Mouse (Mus musculus): ENCODE measurements around the gene Ift140.

The Ift140 gene

DNA sequence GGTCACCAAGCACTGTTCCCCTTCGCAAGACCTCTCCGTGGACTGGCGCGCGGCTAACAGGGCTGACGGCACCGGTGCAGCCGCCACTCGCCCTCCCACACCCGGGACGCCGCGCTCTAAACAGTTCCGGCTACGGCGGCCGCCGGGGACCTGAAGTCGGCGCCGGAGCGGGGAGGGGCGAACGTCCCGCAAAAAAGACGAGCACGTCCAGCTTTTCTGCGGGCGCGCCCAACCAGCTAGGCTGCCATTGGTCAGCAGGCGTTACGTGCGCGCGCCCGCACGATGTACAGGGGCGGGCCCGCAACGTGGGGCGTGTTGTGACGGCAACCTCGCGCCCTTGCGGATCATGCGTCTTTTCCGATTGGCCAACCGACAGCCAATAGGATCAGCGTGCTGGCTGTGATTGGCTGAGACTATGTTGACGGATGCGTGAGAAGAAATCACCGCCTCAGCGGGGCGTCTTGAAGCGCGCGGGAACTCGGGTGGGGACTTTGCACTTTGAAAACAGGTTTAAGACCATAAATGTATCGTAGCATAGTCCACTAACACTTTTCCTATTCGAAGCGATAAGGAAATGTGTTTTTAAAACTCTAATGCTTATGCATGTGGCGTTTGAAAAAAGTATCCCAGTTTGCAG, at the start of gene Ift140, which contains the start of gene Cramp1l:
TSS of gene Ift140 (plus strand) at position 431 of the 637 bp plus-strand sequence.
TSS of gene Cramp1l (minus strand) at position 134 of the 637 bp plus-strand sequence.
- DNase-seq (ENCODE audit: low spot score in 2 of 2): peak; percentile 99

DNA sequence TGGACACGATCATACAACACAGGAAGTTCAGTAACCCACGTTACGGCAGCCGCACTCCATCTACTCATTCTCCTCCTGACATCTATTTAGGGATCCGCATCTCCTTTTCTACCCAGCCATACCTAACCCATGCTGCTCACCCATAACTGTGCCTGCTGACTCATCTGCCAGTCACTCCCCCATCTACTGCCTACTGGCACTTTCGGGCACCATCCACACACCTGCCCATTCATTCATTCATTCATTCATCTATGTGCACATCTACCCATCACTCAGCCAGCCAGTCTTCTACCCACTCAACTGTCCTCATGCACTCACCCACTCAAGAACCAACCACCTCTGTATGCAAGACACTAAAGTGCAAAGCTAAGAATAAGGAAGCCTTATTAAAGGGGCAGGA, 28.7 kb upstream of the Ift140 start:
- DNase-seq (ENCODE audit: low spot score in 2 of 2): no peak

DNA sequence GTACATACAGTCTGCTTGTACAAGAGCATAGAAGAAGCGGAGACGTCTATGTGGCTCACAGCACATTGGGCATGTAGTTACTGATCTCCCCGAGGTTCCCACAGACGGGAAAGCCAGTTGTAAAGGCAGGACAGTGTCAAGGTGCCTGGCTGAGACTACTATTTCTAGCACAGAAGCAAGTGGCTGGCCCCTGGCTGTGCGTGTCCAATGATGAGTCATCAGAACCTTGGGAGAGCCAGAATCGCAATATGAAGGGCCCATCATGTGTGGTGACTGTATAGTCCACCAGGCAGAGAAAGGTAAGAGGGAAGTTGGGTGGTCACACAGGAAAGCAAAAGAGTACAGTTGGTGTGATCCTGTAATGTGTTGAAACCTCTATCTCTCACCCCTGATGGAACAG, 21.2 kb upstream of the Ift140 start:
- no peak for DNase-seq (ENCODE audit: low spot score in 2 of 2)

DNA sequence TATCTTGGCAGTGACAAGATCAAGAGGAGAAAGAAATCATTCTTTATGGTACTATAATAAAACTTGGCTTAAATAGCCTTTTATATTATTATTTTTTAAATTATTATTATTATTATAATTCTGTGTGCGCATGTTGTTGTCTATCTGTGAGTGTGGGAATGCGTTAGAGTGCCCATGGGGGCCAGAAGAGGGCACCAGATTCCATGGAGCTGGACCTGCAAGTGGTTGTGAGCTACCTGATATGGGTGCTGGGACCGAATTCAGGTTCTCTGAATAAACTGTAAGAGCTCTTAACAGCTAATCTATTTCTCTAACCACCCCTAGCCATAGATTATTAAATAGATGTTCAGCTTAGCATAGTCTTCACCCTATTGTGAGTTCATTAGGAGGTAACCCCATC, 10.8 kb upstream of the Ift140 start:
- no peak for DNase-seq (ENCODE audit: low spot score in 2 of 2)

DNA sequence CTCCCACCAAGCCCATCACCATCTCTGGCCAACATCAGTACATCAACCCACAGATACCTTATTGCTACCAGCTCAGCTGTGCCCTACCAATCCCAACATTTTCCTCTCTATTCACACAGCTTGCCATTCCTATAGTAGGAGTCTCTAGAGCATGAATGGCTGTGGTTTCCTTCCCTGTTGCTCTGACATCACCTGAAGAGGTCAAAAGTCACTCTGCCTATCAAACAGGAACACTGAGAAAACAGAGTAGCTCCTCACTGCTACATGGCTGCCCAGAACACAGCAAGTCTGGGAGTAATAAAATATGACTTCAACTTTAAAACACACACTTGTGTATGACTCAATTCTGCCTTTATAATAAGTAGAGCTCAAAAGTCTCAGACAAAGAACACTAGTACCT, 8.4 kb upstream of the Ift140 start:
- no peak for DNase-seq (ENCODE audit: low spot score in 2 of 2)

DNA sequence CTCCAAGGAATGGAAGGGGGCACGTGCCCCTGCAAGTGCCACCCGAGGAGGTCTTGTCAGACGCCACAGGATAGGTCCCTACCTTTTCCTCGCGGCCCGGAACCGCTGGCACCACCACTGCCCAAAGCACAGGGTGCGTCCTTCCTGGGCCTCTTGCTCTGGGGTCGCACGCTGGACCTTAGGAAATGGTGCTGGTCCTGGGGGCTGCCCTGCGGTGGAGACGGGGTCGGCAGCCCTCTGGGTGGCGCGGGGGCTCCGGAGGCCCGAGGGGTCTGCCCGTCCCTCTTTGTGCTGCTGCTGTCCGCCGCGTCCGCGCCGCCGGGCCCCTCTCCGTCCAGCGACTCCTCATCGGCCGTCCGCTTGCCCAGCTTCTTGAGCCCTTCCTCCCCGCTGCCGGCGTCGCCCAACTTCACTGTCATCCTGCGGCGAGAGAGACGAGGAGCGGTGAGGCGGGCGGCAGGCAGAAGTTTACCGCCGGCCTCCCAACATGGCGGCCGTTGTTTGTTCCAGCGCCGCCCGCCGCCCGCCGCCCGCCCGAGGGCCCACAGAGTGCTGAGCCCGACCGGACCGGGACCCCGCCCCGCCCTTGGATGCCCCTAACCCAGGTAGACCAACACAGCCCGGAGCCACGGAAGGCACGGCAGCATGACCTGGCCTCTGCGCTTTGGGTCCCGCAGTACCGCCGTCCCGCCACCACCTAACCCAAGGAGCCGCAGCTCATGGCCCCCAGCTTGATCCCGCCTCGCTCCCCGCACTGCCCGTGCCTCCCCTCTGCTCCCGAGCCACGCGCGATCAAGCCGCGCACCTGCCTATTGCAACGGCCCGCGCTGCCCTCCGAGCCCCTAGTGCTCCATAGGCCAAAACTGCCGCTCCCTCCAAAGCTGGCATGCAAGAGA, 2.0 kb upstream of the Ift140 start:
- peak; percentile 15 to 31 for DNase-seq (ENCODE audit: low spot score in 2 of 2)

DNA sequence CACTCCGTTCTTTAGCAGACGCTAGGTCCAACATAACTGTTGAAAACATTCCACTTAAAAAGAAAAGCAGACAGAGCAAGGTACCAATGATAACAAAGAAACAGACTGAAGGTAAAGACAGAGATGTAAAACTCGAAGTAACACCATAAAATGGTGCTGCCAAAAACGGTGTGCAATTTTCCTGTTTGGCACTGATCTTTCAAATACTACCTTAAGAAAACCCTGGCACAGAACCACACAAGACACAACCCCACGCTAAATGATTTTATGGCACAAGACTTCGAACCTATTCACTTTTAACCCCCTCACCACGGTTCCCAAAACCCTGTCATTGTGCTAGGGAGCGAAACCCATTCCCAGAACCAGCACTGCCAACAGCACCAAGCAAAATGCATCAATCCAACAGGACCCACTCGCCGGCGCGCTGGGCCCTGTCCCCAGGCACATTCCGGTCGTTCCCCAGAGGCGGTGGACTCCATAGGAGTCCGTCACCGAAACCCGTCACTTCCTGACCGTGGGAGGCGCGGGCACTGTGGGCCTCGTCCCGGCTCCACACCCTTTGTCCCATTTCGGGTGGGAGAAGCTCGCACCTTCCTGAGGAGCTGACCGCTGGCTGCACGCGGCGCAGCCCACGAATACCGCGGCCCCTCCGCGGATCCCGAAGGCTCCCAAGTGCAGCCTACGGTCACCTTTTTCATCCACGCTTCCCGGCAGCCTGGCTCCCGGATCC, 879 bp upstream of the Ift140 start:
- peak; percentile 34 to 55 for DNase-seq (ENCODE audit: low spot score in 2 of 2)

DNA sequence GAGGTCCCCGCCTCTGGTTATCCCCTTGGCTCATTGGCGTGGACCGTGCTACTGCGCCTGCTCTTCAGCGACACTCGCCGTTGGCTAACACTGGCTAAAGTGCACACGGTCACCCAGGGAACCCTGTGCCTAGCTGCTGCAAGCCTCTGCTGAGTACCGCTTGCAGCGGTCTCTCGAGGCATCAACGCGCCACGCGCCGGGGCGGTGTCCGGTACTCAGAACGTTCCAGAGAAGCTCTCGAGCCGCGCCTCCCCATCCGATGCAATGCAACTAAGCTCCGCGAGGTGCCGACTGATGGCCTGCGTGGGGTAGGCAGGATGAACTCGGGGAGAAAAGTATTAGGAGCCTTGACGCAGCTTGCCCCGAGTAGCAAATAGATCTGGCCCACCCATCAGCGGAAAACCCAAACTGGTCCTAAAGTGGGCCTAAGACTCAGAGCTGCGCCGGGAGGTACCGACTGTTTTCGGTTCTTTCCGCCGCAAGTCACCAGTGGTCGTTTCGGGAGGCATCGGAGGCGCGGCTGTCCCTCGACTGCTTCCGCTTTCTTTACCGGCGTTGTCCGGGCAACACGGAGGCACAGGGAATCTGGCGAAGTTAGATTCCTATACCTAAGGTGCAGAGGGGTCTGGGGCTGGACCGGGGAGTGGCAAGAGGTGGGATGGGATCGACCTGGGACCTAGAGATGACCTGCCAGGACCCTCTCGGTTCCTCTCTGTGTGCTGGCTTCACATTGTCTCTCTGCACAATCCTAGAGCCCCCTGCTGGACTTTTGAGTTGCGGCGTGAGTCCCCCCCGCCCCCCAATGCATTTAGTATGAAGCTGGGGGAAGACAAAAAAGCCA, 627 bp downstream of the Ift140 start:
- DNase-seq (ENCODE audit: low spot score in 2 of 2): peak in 1 of 2 experiments; percentile 33

DNA sequence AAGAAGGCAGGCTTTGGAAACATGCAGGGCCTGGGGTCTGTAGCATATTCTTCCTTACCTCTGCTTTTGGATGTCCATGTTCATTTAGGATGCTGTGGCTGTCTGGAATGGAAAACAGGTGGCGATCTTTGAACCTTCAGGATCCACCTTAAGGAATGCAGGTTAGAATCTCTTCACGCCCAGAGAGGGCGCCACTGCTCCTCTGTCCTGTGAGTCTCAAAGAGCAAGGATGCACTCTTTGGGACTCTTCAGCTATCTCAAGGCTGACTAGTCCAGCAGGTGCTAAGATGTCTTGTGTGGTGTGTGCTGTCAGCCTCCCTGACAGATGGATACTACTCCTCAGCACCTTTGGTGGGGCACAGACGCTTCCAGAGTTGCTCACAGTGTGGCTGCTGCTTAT, 20.3 kb downstream of the Ift140 start:
- no peak for DNase-seq (ENCODE audit: low spot score in 2 of 2)

DNA sequence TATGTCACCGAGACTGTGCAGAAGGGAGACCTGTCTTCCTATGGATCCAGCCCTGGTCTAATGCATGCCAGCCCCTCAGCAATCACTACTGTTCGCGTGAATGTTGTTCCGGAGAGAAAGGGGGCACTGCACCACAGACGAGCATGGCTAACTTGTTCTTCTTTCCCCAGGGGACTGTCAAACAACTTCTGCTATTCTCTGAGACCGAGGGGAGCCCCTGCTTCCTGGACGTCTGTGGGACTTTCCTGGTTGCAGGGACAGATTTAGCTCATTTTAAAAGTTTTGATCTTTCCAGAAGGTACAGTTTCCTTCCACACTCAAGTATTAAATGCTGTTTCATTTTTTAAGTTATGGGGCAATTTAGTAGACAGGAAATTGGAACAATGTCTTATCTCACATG, 29.0 kb downstream of the Ift140 start:
- DNase-seq (ENCODE audit: low spot score in 2 of 2): no peak

DNA sequence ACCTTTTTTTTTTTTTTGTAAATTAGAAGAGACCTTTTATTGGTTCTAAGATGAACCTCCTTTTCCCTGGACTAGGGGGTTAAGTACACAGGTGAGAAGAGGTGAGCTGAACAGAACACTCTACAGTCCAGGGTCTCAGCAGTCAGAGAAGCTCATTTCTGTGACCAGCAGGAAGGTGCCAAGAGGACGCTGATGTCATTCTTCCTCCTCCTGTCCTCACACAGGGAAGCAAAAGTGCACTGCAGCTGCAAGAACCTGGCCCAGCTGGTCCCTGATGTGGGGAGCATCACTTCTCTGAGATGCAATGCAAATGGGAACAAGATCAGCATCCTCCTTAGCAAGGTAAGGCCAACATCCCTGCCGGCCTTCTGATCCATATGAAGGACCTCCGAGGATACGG, 29.4 kb downstream of the Ift140 start:
- DNase-seq (ENCODE audit: low spot score in 2 of 2): no peak

DNA sequence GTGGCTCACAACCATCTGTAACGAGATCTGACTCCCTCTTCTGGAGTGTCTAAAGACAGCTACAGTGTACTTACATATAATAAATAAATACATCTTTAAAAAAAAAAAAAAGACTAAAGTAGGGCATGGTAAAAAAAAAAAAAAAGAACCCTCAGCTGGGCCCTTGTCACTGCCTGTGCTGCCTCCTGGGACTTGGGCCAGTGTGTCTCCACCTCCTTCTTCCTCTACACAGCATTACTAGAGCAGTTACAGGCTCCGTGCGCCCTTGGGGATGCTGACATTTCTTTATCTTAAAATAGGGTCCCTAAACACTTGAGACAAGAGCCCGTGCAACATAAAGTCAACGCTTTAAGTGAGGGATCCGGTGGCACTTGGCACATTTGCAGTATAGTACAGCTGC, 31.3 kb downstream of the Ift140 start:
- no peak for DNase-seq (ENCODE audit: low spot score in 2 of 2)

DNA sequence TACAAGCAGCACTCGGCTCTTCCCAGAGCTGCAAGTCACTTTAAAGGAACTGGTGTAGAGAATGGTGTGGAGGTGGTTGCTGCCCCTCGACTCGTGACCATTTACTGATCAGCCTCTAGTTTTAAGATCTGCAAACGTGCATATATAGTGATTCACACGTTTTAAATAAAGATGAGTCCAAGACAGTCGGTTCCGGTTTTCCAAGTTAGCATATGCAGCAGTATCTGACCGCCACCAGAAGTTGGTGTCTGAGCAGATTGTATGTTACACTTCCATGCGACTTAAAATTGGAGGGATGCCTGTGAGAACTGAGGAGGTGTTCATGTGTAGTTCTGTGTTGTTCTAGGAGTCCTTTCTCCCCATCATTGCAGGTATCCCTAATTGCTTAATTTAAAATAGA, 37.4 kb downstream of the Ift140 start:
- no peak for DNase-seq (ENCODE audit: low spot score in 2 of 2)

DNA sequence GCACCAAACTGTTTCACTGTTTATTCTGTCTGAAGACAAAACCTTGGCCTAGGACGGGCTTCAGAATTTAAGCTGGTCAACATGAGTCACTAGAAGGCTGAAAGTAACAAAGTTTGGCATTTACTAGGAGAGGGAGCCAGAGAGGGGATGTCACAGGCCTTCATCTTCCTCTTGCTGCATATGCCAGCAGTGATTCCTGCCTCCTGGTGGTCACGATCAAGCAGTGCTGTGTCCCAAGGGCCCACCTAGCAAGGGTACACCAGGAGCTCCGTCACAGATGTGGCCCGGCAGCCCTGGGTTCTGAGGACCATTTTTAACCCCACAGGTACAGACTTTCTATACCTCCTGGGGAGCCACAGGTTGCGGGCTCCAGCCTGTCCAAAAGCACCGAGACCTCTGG, 41.2 kb downstream of the Ift140 start:
- DNase-seq (ENCODE audit: low spot score in 2 of 2): no peak

DNA sequence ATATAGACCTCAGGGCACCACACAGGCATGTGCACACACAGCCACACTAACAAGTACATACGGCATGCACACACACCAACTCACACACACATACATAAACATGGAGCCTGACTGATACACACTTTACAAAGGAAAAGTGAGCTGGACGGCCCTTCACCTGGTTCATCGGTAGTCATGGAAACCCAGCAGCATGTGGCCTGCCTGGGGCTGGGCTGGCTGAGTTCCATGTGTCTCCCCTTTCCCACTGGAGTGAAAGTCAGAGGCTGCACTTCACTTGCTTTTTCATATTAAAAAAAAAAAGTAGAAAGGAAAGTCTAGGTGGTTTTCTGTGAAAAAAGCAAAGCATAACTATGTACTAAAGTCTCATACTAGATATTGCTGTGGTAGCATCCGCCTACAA, 47.4 kb downstream of the Ift140 start:
- no peak for DNase-seq (ENCODE audit: low spot score in 2 of 2)

DNA sequence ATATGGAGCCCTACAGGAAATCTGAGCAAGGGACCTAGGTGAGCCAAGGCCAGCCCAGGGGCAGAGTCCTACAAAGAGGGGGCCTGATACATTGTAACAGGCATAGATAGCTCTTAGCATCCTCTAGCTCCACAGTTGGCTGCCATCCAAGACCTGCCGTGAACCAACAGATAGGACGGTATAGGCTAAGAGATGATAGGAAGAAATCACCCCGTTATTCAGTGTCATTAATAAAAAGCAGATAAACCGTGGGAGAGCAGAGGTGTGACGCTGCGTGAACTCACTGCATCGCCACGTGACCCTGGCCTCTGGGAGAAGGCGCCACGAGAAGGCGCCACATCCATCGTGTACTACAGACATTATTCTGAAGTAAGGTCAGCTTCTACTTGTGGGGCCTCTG, 48.0 kb downstream of the Ift140 start:
- peak in 1 of 2 experiments; percentile 50 for DNase-seq (ENCODE audit: low spot score in 2 of 2)

DNA sequence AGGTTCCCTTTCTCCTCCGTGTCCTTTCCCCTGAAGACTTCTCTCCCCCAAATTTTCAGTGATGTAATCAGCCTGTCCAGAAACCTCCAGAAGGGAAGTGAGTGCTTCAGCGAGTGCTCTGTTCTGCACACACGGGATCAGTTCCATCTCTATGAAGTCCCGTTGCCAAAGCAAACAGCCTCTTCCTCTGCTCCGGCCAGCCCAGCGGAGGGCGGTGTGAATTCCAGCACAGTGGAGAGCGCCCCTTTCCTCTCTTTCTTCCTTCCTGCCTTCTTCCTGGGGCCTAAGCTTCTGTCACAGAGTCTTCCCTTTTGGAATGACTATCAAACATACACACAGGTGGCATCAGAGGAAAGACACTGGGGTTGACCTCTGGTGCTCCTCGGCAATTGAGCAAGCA, 48.5 kb downstream of the Ift140 start:
- DNase-seq (ENCODE audit: low spot score in 2 of 2): peak; percentile 88 to 92

DNA sequence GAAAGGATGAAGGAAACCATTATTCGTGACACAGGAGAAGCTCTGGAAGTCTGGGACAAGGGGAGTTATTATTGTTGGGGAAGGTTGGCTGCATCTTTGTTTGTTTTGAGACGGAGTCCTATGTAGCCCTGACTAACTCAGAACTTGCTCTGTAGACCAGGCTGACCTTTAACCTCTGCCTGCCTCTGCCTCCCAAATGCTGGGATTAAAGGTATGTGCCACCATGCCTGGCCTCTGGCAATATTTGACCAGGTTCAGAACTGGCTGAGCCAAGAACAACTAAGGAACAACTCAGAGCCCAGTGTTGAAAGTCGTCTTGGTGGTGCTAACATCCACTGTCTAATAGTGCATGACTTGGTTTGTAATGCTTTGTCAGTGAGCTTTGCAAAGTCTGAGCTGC, 49.3 kb downstream of the Ift140 start:
- DNase-seq (ENCODE audit: low spot score in 2 of 2): no peak

DNA sequence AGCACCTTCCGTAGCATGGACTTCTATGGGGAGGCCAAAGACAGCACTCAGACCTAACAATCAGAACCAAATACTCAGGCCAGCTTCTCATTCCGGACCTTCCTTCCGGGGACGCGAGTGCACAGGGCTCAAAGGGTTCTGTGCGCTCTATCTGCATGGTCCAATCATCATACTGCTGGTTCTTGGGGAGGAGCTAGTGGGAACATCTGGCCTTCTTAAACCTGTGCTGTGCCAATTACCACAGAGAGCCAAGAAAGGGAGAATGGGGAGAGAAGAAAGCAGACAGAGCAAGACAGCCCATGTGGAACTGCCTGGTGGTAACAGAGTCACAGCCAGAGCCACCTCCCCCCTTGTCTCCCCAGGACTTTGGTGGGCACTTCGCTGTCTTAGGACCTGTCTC, 50.7 kb downstream of the Ift140 start:
- DNase-seq (ENCODE audit: low spot score in 2 of 2): peak; percentile 67 to 68

DNA sequence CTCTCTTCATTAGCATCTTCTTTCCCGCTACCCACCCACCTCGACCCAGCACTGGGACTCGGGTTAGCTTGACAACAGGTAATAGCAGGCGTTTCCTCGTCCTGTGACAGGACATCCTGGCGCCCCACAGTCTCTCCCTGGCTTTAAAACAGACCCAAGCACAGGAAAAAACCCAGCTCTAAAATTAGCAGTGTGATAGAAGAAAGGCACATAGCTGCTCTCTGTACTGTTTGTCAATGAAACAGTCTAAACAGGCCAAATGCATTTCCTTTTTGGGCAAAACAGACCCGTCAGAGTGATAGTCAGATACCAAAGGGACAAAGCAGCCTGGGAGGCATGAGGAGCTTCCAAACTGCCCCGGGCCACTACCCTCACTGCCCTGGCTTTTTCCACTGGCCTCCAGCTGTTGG, 51.6 kb downstream of the Ift140 start:
- peak; percentile 83 to 92 for DNase-seq (ENCODE audit: low spot score in 2 of 2)

DNA sequence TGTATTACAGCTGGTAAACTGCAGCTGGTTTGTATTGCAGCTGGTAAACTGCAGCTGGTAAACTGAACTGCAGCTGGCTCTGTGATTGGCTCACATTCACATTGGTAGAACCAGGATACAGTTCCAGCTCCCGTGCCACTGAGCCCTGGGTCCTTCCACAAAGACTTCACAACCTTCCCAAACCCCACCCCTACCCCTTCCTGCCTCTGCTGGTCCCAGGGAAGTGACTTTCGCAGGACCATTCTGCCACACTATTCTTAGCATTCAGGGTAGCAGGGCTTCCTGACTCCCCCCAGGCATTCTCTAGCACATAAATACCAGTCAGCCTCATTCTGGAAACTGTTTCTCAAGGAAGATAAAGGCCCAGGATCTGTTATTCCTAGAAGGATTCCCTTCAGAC, 52.8 kb downstream of the Ift140 start:
- no peak for DNase-seq (ENCODE audit: low spot score in 2 of 2)

DNA sequence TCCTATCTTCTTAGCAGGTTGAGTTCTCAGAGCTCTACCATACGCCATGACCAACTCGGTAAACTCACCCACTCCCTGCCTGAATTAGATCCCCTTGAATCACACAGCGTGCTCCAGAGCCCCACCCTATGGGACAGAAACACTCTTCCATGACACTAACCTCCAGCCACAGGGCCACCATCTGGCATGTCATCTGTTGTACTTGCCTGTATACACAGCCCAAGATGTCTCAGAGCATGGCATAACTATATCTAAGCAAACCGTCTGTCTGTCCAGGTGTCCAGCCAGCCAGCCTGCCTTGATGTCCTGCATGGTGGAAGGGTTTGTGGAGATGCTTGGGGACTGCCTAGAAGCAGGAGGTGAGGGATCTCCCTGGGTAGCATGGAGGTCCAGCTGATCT, 61.0 kb downstream of the Ift140 start:
- no peak for DNase-seq (ENCODE audit: low spot score in 2 of 2)

Measured in heart, adult 9 months (tissue).